Mouse (Mus musculus) mouse embryonic stem cell (cell line): ENCODE measurements around the gene Trim26.

Experiments
- in situ Hi-C, 2 experiments: fragments of 300-500 bp; cut with MboI; formaldehyde crosslinking; loops; 1 replicate in 1 of 2; 3 replicates in 1 of 2; pipeline ENCODE4 v1.14.3; 2019 to 2020; ENCODE audit warnings: low sequenced_read_pairs in 2 of 2, low pct_unique_long_range_greater_than_20kb in 1 of 2, mixed read lengths in 1 of 2; ENCODE audit not compliant: unreplicated experiment in 1 of 2

Trim26 gene

DNA sequence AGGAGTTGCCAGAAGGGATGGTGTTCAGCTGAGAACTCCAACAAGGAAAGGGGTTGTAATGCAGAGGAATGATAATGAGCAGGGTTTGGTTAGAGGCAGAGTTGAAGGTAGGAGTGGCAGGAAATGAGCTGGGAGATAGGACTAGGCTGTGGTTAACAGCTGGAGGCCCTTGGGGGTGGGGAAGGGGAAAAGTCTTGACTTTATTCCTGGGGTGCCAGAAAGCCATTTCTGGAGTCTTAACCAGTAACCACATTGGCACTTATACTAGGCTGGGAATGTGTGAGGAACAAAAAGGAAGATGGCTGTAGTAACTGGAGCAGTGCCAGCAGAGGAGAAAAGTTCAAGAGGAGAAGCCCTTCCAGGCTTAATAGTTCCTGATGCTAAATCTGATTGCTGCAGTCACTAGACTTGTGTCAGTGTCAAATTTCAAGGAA, 7.4 kb downstream of the Trim26 start:
- in situ Hi-C loops, result no loop called here

GRCm38 (mm10) chr17:36844725-36845124, 7.8 kb downstream of the Trim26 start:
- in situ Hi-C loops, result no loop called here

DNA sequence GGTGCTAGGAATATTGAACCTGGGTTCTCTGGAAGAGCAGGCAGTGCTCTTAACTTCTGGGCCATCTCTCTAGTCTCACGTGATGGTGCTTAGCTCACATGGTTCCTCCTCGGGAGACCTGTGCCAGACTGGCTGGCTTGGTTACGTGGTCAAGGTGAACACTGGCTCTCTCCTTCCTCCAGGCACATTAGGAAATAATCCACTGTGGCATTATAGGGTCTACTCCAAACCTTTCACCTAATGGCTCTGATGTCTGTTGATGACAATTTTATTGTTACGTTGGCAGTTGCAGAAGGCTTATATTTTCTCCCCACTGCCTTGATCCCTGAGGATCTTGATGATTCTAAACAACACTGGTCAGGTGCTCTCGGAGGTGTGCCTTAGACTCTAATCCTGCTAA, 12.0 kb downstream of the Trim26 start:
- in situ Hi-C loops, result no loop called here

DNA sequence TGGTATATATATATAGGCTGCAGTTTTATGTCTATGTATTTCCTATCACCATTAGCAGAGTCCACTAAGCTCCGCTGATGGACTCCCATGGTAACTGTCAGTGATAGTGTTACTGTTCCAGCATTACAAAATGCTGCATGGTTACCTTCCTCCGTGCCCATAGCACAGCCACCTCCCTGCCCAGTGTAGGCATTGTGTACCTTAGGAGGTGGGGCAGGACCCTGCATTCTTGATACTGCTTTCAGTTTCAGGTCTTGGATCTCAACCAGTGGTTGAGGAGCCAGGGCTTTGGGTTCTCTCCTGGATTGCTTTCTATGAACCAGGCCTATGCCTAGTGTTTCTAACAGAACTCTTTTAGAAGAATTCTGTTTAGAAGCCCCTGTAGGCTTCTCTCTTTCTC, 13.1 kb downstream of the Trim26 start:
- in situ Hi-C loops, result no loop called here

DNA sequence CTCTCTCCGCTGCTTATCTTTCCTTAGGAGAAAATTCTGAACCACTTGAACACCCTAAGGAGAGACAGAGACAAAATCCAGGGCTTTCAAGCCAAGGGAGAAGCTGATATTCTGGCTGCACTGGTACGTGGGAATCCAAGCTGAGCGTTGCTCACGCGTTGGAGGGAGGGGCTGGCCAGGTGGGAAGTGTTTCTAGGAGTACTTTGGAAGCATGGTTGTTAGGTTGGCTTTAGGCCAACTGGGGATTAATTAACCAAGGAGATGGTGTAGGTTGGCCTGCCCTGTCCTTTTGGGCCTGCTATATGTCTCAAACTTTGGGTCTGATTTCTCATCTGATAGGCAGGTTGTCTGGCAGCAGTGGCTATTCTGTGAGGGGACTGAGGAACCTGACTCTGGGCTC, 14.3 kb downstream of the Trim26 start:
- in situ Hi-C loops, result no loop called here

DNA sequence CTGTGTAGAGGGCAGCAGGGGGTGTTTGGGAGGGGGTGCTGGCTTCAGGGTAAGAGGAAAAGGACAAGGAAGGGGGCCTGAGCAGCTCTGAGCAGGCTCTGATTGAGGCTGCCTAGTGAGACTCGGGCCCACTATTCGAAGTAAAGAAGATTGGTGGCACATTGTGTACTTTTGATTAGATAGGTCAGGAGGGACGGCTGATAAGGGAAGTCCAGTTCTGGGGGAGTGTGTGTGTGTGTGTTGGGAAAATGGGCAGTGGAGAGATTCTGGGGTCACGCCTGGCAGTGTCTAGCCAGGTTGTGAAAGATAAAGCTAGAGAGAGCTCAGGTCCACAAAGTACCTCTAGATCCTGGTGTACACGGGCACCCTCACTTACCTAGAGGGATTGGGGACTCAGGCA, 14.7 kb downstream of the Trim26 start:
- in situ Hi-C loops, result no loop called here

GRCm38 (mm10) chr17:36855484-36855883, 18.6 kb downstream of the Trim26 start:
- in situ Hi-C loops, result no loop called here

DNA sequence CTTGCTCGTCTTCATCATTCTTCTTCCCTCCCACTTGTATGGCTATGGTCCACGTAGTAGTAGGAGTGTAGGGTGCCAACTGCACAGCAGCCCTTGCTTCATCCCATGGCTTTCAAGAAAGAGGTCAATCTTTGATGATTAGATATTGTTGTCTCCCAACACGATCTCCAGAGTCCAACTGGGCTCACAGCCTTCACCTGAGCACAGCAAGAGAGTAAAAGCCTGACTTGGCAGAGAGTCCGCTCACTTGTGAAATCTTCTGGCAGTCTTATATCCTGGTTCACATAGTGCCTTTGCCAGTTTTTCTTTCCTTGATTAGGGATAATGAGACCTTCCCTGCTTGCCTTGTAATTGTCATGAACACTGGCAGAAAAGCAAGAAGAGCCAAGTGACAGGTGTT, 19.3 kb downstream of the Trim26 start:
- in situ Hi-C loops, result no loop called here

DNA sequence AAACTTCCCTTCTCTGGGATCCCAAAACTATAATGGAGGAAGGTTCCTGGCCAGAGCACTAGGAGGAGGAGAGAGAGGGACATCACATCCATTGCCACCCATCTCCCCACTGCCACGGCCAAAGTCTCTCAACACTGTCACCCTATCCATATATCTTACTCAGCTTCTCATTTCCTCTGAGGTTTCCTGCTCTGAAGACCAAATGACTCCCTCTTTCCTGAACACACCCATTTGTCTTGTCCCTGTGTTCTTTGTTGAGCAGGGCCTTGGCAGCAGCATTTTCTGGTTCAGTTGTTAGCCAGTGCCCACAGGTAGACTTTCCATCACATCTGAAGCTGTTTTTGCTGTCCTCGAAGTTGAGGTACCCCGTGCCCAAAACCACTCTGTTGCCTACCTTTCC, 21.2 kb downstream of the Trim26 start:
- in situ Hi-C loops, result no loop called here

DNA sequence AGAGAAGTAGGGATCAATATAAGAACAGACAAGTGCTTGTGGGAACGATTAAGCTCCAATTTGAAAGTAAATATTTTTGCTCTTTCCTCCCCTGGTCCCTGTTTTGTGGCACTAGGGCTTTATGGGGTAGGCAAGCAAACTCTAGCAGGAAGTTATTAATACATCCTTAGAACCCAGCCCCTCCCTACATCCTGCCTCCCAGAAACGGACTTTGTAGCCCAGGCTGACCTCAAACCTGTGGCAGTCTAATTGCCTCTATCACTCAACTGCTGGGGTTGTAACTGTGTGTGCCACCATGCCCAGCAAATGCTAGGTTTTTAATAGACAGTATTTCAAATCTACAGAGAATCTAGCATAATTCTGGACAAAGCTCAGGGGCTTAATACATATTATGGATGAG, 24.7 kb downstream of the Trim26 start:
- in situ Hi-C loops, result no loop called here

DNA sequence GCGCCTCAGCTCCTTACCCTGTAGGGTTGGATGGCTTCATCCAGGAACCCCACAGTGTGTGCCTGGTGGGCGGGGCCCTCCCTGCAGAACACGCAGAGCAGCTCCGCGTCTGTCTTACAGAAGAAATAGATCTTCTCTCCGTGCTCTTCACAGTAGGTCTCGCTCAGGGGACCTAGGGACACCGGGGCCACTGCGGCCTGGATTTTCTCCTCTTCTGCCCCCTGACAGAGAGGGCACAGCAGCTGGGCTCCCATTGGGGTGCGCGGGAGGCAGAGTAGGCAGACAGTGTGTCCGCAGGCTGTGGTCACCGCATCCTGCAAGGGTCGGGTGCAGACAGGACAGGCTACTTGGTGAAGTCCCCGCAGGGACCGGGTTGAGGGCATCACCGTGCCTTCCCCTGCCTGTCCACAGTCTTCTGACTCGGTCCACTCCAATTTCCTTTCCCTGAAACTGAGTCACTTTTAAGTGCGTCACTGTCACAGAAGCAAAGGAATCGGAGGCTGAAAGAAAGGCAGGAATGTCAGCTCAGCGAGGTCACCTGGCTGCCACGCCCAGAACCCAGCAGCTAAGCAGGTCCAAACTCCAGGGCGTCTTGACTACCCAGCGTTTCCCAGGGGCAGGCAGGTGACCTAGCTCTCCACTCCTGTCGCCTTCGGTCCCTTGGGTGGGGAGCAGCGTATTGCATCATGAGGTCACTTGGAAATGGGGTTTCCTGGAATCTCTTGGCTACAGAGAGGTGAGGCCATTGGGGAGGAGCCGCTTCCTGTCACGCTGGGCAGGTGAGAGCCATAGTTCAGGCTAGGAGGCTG, 30.0 kb downstream of the Trim26 start, which contains the start of gene Trim15:
Trim15 (minus strand) TSS at position 492 of the 809 bp plus-strand sequence.
- in situ Hi-C loops, result no loop called here

GRCm38 (mm10) chr17:36868836-36869235, 31.9 kb downstream of the Trim26 start:
- in situ Hi-C loops, result no loop called here

DNA sequence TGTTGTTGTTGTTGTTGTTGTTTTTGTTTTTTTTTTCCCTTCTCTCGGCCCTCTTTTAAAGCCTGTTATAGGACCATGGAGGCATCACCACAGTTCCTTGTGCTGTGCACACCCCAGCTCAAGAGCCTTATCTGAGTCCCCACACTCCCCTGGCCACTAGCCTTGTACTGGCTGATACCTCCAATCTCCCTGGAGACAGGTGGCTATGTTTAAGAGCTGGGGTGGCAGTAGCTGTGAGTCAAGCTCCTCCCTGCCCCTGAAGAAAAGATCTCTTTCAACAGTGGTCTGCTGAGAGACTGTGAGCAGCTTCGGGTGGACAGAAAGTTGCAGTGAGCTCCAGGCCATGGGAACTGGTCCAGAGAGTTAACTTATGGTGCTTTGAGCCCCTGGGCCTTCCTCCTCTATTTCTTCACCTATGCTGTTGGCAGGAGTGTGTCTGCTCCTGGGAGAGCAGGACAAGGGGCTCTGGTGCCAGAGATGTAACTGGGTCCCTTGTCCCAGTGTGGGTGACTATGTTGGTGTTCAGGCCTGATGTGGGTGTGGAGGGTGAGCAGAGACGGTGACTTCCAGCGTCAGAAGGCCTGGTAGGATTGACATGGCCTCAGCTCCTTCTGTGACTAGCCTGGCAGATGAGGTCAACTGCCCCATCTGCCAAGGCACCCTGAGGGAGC, 32.5 kb downstream of the Trim26 start, which contains the start of gene Trim10:
Trim10 (plus strand) TSS at position 291 of the 671 bp plus-strand sequence.
- in situ Hi-C loops, result no loop called here

- in situ Hi-C loops, result no loop called here
These were observed 33.2 kb downstream of the Trim26 start for GRCm38 (mm10) chr17:36869955-36870810.

- in situ Hi-C loops, result no loop called here
These were observed 37.7 kb downstream of the Trim26 start for GRCm38 (mm10) chr17:36874636-36875035.

- in situ Hi-C loops, result no loop called here
These were observed 46.4 kb downstream of the Trim26 start for GRCm38 (mm10) chr17:36883350-36883749.

DNA sequence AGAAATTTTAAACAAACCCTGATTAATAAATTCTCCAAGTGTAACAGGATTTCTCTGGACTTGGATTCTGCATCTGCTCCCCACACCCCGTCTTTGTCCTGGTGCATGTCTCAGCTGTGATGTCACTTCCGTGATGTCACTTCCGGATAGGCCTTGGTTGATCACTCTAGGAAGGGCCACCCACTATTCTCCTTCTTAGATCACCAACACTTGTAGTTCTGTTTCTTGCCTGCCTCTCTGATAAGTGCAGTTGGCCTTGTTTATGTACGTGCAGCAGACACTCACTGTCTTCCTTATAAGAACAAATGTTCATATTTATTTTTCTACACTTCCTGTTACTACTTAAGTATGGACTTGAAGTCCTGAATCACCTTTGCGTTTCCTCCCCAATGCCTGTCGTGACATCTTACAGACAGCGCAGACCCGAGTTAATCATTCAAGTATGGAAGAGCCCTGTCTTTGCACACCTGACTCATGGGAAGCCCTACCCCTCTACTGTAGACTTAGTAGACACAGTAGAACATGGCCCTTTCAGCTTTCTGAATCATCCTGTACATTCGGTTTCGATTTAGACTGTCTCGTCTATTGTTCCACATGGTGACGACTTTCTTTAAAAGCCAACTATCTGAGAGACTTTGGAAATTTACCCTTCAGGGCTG, 48.3 kb downstream of the Trim26 start:
- in situ Hi-C loops, result no loop called here

GRCm38 (mm10) chr17:36890073-36890903, 53.4 kb downstream of the Trim26 start, which contains the start of gene Trim40:
Trim40 (minus strand) TSS chr17:36890123.
- in situ Hi-C loops, result loop anchor here (5.0 kb wide), 1 partner anchor 312 kb away; the partner anchor contains the start of gene Olfr94 (in 2 of the 2)
